Mouse (Mus musculus) lung, embryonic 16.5 days (tissue): Measurements from ENCODE around the gene Mllt11. TPM values are rescaled to one million over a fixed set of nuclear protein-coding genes. Genes with fewer than 3 reads are reported as not detected.

Experiments
- ATAC-seq: fragments of 200-750 bp; cut with Nextera tagmentation; 2 replicates; pipeline ENCODE4 v1.8.0; 2017; ENCODE audit warnings: low read depth, mild to moderate bottlenecking, moderate library complexity
- H3K27ac ChIP-seq: fragments of 300-500 bp; sonication (generic); 2 replicates; pipeline ENCODE4 v1.5.1; 2014; ENCODE audit warnings: mild to moderate bottlenecking, control low read depth, low read length
- H3K27me3 ChIP-seq: fragments of 300-500 bp; sonication (generic); 2 replicates; pipeline ENCODE4 v1.6.1; 2014; ENCODE audit warnings: low read depth, low read length, mixed read lengths; ENCODE audit not compliant: control insufficient read depth, insufficient read depth
- H3K36me3 ChIP-seq: fragments of 300-500 bp; sonication (generic); 2 replicates; pipeline ENCODE4 v1.6.1; 2014; ENCODE audit warnings: low read length; ENCODE audit not compliant: control insufficient read depth, insufficient read depth
- H3K4me1 ChIP-seq: fragments of 300-500 bp; sonication (generic); replicated peaks from 2 replicates; pipeline ENCODE4 v1.6.1; 2014; ENCODE audit warnings: low read length, mixed read lengths; ENCODE audit not compliant: control insufficient read depth, insufficient read depth
- H3K4me2 ChIP-seq: fragments of 300-500 bp; sonication (generic); 2 replicates; pipeline ENCODE4 v1.6.1; 2014; ENCODE audit warnings: low read depth, low read length, control low read depth
- H3K4me3 ChIP-seq: fragments of 300-500 bp; sonication (generic); 2 replicates; pipeline ENCODE4 v1.5.1; 2014; ENCODE audit warnings: mild to moderate bottlenecking, low read length, control low read depth
- H3K9ac ChIP-seq: fragments of 300-500 bp; sonication (generic); 2 replicates; pipeline ENCODE4 v1.6.1; 2014; ENCODE audit warnings: low read length, control low read depth
- H3K9me3 ChIP-seq: fragments of 300-500 bp; sonication (generic); 2 replicates; pipeline ENCODE4 v1.6.1; 2016; ENCODE audit warnings: low read length; ENCODE audit not compliant: control insufficient read depth
- WGBS: fragments of 180-500 bp; shearing (Covaris S2); extraction: QIAGEN DNeasy Blood & Tissue Kit; methylation state at CpG from one replicate; pipeline ENCODE4 v1.1.7; 2014; 5-methylcytosine and 5-hydroxymethylcytosine counted together
- polyA plus RNA-seq: library from polyadenylated mRNA; unstranded; fragments of >200 nt; fragmentation: Nextera tagmentation; extraction: Ambion mirVana; gene quantifications from 2 replicates; pipeline ENCODE4 v1.2.1, GENCODE M21; 2015

Gene Mllt11
- 12.0 TPM in 2 replicates for polyA plus RNA-seq

DNA sequence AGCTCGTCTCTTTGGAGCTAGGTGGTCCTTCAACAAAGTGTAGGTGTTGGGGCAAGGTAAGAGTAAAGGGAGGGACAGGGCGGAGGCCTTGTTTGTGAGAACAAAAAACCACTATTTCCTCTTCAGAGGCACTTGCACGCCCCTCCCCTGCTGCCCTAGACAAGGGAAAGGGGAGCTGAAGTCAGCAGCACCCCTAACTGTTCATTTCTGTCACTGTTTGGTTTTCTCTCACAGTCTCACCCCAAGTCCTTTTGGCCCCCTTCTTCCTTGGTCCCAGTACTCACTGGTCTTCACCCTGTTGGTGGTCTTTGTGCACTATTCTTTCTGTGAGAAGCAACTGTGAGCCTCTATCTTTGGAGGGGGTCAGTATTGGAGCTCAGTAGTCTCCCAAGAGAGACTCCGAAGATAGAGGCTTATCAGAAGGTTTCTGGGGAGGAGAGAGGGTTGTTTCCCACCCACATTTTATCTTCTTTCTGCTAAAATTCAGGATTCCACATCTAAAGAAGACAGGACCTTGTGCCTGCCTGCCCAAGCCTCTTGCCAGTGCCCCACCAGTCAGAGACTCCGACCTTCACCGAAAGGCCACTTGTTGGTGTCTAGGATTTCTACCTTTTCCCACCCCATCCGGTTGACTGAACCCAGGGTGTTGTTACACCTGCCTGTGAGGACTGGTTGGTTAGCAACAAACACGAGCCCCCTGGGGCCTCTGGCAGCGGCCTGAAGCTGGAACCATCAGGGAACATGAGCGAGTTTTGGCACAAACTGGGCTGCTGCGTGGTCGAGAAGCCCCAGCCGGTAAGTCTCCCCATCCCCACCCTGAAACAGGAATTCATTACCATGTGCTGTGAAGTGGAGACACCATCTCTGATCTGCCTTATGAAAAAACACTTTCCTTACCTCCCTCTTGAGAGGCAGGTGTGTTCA lies at the start of gene Mllt11:
TSS of gene Mllt11 (minus strand) at position 874 of the 924 bp plus-strand sequence.
- Histone ChIP-seq H3K36me3 (peaks cover 41% of the 10 kb centered on the region), H3K27me3 (no peaks in the 10 kb centered on the region), H3K9me3 (no peaks in the 10 kb centered on the region), H3K4me2 (peak within 1 kb of the TSS; percentile 88), H3K4me3 (peak within 1 kb of the TSS; percentile 95), H3K4me1 (peaks cover 27% of the 10 kb centered on the region), H3K27ac (peak within 1 kb of the TSS; percentile 99), H3K9ac (peak within 1 kb of the TSS; percentile 96)
- 80% methylated on average over 13 of the region's 13 CpGs for WGBS
- no peak for ATAC-seq

DNA sequence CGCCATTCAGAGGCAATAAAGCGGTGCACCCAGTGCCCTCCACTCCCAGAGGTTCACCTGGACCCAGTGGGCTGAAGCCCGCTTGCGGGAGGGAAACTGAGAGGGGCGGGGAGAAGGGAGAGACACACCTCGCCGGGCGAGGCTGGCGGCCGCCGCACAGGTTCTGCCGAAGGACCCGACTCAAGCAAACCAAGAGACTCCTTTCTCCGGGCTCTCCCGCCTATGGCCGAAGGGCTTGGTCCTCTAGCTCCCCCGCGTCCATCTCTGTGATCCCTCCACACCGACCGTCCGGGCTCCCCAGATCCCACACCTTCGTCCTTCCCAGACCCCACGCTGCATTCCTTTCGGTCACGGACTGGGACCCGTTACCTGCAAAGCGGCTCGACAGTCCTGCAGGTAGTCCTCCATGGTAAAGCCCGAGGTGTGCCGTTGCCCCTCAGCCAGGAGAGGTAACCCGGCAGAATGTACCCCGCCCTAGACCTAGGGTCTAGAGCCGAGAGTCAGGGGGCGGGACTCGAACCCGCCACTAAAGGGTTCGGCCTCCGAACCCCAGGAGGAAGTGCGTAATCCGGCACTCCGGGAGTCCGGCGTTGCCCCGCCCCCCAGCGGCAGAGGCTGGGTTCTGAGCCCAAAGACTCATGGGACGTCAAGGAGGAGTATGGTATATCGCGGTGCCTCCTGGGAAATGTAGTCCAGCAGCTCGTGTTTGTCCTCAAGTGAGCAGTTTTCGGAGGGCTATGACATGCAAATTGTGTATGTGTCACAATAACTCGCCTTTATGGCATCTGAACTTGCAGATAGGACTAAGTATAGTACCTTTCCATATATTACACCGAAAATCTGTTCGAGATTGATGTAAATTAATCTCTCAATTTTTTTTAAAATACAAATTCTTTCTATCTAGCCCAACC lies 49.5 kb upstream of the Mllt11 start, which contains the start of the genes Mindy1 and Prune1:
TSS of gene Mindy1 (plus strand) at position 130 of the 911 bp plus-strand sequence.
TSS of gene Prune1 (minus strand) at position 861 of the 911 bp plus-strand sequence.
- Histone ChIP-seq H3K27ac (peak within 1 kb of the TSS; percentile 99), H3K36me3 (no peaks in the 10 kb centered on the region), H3K4me1 (peaks cover 16% of the 10 kb centered on the region), H3K9me3 (no peaks in the 10 kb centered on the region), H3K4me3 (peak within 1 kb of the TSS; percentile 81), H3K4me2 (peak within 1 kb of the TSS; percentile 80), H3K27me3 (no peaks in the 10 kb centered on the region), H3K9ac (peak within 1 kb of the TSS; percentile 91)
- under 1% methylated on average over 53 of the region's 53 CpGs for WGBS
- peak; percentile 92 for ATAC-seq

DNA sequence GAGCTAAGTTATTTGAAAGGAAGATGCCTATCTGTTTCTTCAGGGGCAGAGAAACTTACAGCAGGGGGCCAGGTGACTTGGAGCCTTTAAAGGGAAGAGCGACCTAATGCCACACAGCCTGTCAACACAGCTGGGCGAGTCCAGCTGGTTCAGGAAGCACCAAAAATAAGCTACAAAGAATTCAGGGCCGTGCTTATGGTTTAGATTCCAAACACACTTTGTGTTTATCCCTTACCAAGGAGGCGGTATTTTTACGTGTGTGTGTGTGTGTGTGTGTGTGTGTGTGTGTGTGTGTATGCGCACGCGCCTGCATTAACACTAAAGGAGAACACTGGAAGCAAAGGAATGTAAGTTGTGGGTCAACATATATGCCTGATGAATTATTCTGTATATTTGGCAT lies 48.8 kb upstream of the Mllt11 start:
- no peaks in the 10 kb centered on the region for H3K27me3 ChIP-seq
- H3K27ac ChIP-seq = peak overlapping the region; percentile 92
- peak overlapping the region; percentile 91 for H3K9ac ChIP-seq
- H3K9me3 ChIP-seq = no peaks in the 10 kb centered on the region
- 10% methylated on average over 8 of the region's 8 CpGs for WGBS
- peak overlapping the region; percentile 81 for H3K4me3 ChIP-seq
- H3K36me3 ChIP-seq = no peaks in the 10 kb centered on the region
- H3K4me2 ChIP-seq = peak overlapping the region; percentile 80
- H3K4me1 ChIP-seq = peaks cover 13% of the 10 kb centered on the region
- no peak for ATAC-seq

DNA sequence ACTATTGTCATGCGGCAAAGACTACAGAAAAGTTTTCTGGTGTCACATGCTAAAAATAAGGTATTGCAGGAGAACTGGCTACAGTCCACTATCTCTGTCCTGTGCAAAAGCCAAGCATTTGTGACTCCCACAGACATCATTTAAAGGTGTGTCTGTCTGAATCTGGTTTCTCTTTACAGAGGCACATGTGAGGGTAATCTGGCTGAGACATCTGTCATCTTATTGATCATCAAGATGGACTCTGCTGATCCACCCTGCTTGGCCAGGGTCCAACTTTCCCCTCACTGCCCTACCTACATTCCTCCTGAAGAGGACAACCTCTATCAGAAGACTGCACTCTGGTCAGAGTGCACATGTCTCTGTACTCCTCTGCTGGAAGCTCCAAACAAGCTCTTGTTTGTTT lies 45.2 kb upstream of the Mllt11 start:
- H3K4me1 ChIP-seq = peaks cover 3% of the 10 kb centered on the region; the same call in 1 of the 2 replicates
- H3K27me3 ChIP-seq = no peaks in the 10 kb centered on the region
- ATAC-seq = no peak
- H3K27ac ChIP-seq = no peak overlapping the region
- no peak overlapping the region for H3K9ac ChIP-seq
- H3K4me2 ChIP-seq = no peak overlapping the region
- no peak overlapping the region for H3K4me3 ChIP-seq
- WGBS = 89% methylated on average over 1 of the region's 1 CpGs
- no peaks in the 10 kb centered on the region for H3K36me3 ChIP-seq
- no peaks in the 10 kb centered on the region for H3K9me3 ChIP-seq

DNA sequence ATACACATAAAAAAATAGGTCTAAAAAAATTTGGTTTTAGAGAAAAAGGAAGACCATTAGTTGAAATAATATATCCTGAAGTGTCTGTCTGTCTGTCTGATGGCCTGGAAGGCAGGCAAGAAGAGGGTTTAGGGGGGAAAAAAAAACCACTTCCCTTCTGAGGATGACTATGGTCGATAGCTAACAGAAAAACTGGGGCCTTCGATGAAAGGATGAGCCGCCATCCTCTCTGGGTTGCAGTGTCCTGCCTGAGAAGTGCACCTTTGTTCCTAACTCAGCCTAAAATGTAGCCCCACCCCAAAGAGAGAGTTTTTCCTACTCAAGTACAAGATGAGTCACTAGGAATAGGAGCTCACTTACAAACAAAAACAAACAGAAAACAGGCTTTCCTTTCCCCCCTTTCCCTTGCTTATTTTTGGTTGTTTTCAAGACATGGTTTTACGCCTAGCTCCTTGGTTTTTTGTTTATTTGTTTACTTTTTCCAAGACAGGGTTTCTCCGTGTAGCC lies 44.5 kb upstream of the Mllt11 start:
- no peak overlapping the region for H3K4me2 ChIP-seq
- peaks cover 3% of the 10 kb centered on the region; the same call in 1 of the 2 replicates for H3K4me1 ChIP-seq
- H3K4me3 ChIP-seq = no peak overlapping the region
- no peak overlapping the region for H3K27ac ChIP-seq
- no peak overlapping the region for H3K9ac ChIP-seq
- ATAC-seq = no peak
- WGBS = 61% methylated on average over 5 of the region's 5 CpGs
- H3K36me3 ChIP-seq = no peaks in the 10 kb centered on the region
- no peaks in the 10 kb centered on the region for H3K9me3 ChIP-seq
- H3K27me3 ChIP-seq = no peaks in the 10 kb centered on the region

DNA sequence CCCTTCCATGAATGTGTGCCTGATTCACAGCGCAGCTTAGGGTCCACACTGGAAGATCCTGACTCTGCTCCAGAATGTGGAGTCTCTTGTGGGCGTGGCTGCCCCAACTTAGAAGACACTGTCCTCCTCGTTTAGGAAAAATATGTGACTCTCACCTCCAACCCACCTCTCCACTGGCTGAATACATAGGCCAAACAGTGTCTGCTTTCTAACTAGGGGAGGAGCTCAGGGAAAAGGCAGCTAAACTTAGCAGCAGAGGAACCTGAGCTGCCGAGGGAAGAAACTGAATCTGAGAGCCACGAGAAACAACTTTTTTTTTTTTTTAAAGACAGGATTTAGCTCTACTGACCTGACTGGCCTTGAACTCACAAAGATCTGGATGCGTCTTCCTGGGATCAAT lies 43.2 kb upstream of the Mllt11 start:
- H3K4me3 ChIP-seq = no peak overlapping the region
- no peak for ATAC-seq
- H3K9me3 ChIP-seq = no peaks in the 10 kb centered on the region
- H3K36me3 ChIP-seq = no peaks in the 10 kb centered on the region
- H3K4me2 ChIP-seq = no peak overlapping the region
- no peak overlapping the region for H3K9ac ChIP-seq
- 67% methylated on average over 6 of the region's 6 CpGs for WGBS
- H3K4me1 ChIP-seq = no peaks in the 10 kb centered on the region
- no peak overlapping the region for H3K27ac ChIP-seq
- H3K27me3 ChIP-seq = no peaks in the 10 kb centered on the region

DNA sequence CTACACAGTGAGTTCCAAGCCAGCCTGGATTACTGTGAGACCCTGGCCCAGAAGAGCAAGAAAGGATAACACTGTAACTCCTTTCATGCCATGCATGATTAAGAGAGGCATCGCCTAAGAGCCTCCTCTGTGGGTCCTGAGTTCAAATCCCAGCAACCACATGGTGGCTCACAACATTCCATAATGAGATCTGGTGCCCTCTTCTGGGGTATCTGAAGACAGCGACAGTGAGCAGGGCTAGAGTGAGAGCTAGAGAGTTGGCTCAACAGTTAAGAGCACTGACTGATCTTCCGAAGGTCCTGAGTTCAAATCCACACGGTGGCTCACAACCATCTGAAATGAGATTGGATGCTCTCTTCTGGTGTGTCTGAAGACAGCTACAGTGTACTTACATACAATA lies 42.5 kb upstream of the Mllt11 start:
- H3K36me3 ChIP-seq = no peaks in the 10 kb centered on the region

DNA sequence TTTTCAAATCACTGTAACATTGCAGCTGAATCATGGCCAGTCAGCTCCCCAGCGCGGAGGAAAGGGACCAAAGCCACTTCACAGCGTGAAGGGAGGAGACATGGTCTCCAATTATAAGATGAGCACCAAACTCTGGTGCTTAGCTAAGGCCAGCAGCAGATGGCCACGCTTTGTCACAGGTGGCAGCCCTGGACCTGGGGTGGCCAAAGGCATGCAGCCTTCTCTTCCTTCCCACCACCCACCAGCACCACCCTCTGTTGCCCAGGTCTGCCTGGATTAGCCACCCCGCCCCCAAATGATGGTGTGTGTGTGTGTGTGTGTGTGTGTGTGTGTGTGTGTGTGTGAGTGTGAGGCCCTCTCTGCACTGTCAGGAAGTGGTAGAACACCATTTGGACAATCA lies 41.5 kb upstream of the Mllt11 start:
- no peaks in the 10 kb centered on the region for H3K36me3 ChIP-seq
- no peak overlapping the region for H3K9ac ChIP-seq
- H3K27me3 ChIP-seq = no peaks in the 10 kb centered on the region
- no peak for ATAC-seq
- no peaks in the 10 kb centered on the region for H3K4me1 ChIP-seq
- H3K4me3 ChIP-seq = no peak overlapping the region
- no peaks in the 10 kb centered on the region for H3K9me3 ChIP-seq
- no peak overlapping the region for H3K27ac ChIP-seq
- WGBS = 92% methylated on average over 4 of the region's 5 CpGs
- H3K4me2 ChIP-seq = no peak overlapping the region

More for the DNA sequence above, 42.5 kb upstream of the Mllt11 start:
- H3K4me1 ChIP-seq = no peaks in the 10 kb centered on the region
- H3K4me2 ChIP-seq = no peak overlapping the region
- ATAC-seq = no peak
- H3K27me3 ChIP-seq = no peaks in the 10 kb centered on the region
- no peak overlapping the region for H3K27ac ChIP-seq
- WGBS = 86% methylated on average over 4 of the region's 4 CpGs
- no peak overlapping the region for H3K9ac ChIP-seq
- H3K9me3 ChIP-seq = no peaks in the 10 kb centered on the region
- no peak overlapping the region for H3K4me3 ChIP-seq
